Mouse (Mus musculus) ovary, adult 18-20 months (tissue): ENCODE data around the gene Ppp1r15b.
A peak's percentile ranks its signal among the peaks of the same experiment; 100 is the strongest.

Experiments
- DNase-seq: peaks from one replicate; pipeline ENCODE4 v3.0.0; 2022; ENCODE audit warnings: low spot score, mixed read lengths

The Ppp1r15b gene

DNA sequence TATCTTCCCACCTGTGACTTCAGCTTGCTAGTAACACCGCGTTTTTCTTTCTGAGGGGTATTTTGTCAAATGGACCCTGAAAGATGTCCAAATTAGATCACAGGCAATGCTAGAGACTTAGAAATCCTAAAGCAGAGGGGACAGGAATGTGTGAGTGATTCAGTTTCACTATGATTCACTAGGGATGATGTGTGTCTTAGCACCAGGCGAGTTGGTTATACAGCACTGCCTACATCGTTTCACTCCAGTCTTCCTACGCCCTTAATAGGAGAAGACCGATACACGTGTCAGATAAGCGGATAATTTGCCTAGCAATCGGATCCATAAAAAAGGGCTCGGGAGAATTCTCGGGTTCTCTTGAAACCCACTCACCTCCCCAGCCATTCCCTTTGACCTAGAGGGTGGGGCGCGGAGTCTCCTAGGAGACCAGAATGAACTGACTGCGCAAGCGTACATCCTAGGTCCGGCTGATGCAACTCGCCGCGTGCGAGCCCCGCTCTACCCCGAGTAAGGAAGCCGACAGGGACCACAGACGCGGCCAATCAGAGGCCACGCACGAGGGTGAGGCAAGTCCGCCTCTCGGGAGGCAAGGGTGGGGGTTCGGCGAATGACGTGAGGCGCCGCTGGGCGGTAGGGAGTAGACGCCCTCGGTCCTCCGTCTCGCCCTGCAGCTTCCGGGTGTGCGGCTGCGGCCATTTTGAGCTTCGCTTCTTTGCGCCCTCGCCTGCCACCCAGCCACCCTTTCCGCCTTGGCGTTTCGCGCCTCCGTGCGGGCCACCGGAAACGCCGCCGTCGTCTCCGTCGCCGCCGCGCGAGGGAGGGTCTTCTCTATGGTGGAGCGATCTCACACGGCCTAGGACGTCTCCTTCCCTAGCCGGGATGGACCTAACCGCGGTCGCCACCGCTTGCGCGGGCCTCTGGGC, at the start of gene Ppp1r15b:
Ppp1r15b (plus strand) TSS at position 506 of the 923 bp plus-strand sequence.
- peak; percentile 100 for DNase-seq

DNA sequence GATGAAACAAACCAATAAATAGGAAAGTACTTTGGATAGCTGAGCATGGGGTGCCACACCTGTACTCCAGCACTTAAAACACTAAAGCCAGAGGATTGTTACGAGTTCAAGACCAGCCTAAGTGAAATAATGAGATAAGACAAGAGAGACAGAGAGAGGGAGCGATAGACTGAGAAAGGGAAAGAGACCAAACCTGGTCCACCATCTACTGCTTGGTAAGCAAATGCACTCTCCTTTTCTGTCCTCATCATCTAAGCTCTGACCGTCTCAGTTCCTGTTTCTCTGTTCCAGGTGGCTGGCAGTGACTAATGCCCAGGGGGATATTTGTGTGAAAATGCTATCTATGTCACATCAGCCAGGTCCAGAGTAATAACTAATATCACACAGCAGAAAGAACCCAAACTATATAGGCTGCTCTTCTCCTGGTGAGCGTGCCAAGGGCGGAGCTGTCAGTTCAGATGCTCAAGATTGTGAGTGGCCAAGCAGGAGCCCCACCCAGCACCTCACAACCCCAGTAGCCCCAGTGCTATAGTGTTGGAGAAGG, 47.9 kb upstream of the Ppp1r15b start:
- DNase-seq, result no peak

DNA sequence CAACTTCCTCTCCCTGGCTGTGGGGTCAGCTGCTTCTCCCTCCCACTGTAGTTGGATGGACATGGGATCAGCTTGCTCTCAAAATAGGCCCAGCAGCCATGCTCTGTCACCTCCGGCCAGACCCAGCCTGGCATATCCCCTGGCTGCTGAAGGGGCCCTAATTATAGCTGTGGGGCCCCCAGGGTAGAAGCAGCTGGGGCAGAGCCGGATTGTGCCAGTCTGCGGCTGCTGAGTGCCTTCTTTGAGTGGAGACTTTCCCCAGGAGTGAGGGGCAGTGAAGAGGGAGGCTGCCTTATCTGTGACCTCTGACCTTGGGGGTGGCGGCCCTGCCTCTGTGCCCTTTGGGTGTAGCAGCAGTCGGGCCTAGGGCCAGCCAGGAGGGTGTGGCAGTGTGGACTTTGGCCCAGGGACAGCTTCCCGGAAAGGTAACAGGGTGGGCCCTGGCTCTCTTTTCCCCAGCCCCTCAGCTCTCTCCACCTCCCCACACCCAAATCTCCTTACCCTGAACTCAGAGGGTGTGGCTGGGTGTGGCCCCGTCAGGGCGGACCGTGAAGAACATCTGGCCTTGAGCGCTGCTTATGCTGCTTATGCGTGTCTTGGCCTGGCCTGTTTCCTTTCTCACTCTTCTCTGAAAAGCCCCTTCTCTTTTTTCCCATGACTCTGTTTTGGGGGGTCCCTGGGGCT, 46.9 kb upstream of the Ppp1r15b start:
- DNase-seq, result no peak

DNA sequence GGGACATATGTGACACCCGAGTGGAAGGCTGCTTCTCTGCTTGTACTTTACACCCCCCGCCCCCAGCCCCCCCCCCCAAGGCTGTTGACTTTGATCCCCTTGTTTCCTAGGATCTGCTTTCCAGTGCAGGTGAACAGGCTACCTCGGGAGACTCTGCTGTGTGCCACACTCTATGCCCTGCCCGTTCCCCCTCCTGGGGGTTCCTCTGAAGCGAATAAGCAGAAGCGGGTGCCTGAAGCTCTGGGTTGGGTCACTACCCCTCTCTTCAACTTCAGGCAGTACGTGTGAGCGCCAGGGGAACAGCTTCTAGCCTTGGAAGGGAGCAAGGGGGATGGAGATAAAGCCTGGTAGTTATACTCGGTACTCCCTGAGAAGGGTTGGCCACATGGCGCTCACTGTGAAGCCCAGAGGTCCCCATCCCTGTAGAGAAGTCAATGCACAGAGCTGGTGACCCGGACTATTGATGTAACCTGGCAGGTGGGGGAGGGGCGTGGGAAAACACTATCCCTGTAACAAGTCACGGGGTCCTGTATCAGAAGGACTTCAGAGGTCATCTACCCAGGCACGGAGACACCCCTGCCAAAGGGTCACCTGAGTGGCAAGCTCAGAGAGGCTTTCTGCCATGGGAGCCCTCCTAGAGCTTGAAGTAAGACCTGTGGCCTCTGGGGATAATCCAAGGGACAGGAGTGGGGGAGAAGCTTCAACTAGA, 46.1 kb upstream of the Ppp1r15b start:
- DNase-seq, result no peak

DNA sequence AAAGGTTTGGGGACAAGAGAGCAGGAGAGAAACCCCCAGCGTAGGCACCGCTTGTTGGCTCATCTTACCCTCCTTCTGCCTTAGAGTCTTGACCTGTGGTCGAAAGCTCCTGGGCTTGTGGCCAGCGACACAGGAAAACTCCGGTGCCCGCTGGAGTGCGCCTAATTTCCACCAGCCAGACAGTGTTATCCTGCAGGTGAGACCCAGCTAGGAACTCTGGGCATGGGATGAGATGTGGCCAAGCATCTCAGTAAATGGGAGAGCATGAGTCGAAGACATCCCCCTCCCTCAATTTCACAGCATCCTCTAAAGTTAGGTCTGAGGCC, 45.6 kb upstream of the Ppp1r15b start:
- no peak for DNase-seq

DNA sequence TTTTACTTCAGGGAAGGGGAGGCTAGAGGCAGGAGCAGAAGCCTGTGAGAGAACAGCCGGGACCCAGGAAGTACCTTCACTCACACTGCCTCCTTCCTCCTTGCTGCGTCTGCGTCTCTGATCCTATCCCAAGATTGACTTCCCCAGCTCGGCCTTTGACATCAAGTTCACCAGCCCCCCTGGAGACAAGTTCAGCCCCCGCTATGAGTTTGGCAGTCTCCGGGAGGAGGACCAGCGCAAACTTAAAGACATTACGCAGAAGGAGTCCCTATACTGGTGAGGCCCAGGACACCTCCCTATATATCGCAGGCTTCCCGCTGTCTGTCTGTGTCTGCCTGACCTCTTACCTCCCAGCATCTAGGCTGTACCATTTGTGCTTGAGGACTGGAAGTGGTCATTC, 44.1 kb upstream of the Ppp1r15b start:
- DNase-seq, result no peak

DNA sequence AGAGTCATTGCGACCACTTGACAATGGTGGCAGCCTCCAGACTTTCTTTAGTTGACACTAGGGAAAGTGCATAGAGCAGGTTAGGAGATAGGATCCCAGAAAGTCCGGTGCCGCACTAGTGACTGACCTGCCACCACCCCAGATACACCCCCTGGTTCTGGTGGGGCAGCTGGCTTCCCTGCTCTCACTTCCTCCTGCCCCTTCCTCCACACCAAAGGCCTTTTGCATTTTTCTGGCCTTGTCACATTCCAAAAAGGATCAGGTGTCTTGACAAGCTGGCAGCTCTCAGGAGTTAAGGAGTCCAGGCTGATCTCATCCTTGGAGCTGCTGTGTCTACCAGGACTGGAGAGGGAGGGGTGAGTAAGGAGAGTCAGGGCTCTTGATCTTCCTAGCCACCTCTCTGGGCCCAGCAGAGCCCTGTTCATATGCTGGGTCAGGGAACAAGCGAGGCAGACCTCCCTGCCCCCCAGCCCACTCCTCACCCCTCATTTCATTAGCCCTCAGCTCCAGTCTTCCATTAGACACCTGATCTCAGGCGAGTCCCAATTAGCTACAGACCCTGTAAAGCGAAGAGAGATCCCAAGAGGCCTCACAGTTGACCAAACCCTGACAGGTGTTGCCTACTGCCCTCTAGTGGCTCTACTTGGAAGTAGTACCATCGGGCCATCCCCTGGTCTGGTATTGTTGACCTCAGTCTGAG, 43.6 kb upstream of the Ppp1r15b start:
- DNase-seq, result no peak

DNA sequence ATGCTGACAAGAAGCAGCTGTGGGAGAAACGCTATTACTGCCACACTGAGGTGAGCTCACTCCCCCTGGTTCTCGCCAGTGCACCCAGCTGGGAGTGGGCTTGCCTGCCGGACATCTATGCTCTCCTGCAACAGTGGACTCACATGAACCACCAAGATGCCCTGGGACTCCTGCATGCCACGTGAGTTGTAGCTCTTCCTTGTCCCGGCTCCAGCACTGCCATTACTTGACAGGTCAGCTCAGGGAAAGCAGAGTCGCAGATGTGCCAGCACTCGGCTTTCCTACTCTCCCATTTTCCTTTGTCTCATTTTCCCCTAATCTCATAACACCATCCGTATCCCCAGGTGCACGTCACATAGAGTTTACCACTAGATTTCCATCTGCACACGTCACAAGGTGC, 42.7 kb upstream of the Ppp1r15b start:
- no peak for DNase-seq

DNA sequence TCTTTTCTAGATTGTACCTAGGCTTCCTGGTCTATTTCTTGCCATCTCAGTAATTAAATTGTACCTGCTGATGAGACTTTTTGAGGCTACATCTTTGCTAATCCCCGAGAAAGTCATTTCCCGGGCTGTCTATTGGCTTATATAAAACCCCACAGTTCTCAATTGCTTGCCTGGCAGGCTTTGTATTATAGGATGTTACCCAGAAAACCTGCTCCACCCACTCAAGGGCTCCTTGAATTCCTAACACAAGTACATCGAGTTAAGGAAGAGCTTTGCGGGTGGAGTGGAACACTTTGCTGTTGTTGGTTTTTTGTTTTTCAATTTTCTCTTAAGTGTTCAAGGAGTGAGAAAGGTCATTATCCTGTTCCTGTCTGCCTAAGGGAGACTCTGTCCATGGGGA, 41.5 kb upstream of the Ppp1r15b start:
- DNase-seq, result no peak

DNA sequence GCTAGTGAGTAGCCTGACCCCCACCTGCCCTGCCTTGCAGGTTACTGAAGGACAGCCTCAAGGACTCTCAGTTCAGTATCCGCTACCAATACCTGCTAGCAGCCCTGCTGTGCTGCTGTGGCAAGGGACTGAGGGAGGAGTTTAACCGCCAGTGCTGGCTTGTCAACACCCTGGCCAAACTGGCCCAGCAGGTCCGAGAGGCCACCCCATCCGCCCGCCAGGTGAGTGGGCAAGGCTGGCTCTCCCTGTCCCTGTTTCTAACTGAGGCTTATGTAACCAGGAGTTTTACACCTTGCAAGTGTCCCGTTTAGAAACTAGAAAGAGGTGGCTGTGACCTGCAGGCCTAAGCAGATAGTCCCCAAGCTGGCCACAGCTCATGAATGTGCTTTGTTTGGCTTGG, 40.3 kb upstream of the Ppp1r15b start:
- DNase-seq, result no peak

DNA sequence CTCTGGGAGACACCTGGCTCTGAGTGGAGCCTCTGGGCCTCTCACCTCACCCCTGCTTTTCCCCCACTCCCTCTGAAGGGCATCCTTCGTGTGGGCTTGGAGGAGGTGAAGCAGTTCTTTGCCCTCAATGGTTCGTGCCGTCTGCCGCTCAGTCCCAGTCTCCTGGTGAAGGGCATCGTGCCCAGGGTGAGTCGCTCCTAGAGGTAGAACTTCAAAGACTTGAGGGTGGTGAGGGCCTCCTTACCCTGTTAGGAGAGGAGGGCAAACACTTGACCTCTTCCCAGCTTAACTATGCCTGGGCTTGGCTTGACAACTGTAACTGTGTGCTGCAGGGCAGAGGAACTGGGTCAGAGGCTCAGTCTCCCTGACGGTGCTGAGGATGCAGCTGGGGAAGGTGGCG, 39.5 kb upstream of the Ppp1r15b start:
- no peak for DNase-seq

DNA sequence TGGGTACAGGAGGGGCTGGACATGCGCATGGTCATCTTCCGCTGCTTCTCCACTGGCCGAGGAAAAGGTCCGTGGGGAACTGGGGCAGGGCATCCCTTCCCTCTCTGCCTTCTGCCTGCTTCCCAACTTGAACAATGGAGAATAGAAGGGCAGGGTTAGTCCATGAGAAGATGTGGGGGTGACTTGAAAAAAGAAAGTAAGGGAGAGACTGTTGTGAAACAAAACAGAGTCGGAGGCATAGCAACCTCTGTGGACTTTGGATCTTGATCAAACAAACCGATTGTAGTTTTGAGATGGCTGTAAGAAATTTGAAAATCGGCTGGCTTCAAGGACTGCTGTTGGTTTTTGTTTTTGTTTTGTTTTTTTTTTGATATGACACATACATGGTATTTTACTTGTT, 37.2 kb upstream of the Ppp1r15b start:
- no peak for DNase-seq

DNA sequence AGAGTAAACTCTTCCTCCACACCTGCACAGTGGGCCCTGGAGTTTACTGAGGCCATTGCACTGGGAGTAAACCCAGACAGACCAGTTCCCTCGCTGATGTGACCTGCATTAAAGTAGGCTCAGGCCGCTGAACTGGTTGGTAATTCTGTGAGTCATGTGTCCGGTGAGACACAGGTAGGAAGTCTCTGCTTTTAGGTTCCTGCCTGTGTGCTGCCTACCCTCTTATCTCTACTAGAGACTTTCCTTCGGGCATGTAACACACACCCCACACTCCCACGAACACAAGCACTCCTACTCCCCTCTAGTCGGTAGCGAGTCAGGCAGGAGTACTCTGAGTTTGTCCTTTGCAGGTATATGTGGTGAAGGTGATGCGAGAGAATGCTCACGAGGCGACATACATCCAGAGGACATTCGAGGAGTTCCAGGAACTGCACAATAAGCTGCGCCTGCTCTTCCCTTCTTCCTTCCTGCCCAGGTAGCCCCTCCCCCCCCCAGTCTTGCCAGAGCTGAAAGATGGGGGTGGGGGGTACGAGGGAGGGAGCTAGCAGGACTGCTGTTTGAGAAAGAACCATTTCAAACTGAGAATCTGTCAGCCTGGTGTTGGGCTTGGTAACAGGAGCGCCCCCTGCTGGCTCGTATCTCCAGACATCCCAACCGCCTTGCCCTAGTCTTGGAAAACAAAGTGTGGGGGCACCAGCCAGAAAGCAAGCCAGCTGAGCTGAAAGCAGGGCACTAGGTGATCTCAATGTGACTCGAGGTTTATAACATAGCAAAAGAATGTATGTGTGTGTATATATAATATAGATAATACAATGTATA, 29.8 kb upstream of the Ppp1r15b start:
- no peak for DNase-seq

DNA sequence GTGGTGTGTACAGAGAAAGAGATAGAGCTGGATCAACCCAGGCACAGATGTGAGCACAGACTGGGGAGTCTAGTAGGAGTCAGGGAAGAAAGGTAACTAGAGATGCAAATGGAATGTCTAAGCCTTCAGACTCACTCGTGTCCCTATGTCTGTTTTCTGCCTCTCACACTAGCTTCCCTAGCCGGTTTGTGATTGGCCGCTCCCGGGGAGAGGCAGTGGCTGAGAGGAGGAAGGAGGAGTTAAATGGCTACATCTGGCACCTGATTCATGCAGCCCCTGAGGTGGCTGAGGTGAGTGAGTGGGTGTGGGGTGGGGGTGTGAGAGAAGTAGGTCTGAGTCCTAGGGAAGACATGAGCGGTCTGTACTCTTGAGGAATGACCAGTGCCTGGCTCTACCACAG, 28.8 kb upstream of the Ppp1r15b start:
- DNase-seq, result no peak

DNA sequence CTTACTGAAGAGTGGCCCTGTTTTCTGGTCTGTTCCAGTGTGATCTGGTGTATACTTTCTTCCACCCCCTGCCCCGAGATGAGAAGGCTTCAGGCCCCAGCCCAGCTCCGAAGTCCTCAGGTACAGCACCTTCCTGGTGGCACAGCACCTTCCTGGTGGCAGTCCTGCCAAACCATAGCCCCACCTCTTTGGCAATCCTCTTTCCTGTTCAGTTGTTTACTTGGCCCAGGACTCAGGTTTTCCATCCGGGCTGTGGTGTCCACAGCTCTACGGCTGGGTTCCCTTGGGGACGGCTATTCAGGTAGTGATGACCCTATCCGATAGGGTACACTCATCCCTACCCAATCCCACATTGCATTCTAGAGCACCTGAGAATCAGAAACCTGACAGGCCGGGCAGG, 27.6 kb upstream of the Ppp1r15b start:
- DNase-seq, result no peak

DNA sequence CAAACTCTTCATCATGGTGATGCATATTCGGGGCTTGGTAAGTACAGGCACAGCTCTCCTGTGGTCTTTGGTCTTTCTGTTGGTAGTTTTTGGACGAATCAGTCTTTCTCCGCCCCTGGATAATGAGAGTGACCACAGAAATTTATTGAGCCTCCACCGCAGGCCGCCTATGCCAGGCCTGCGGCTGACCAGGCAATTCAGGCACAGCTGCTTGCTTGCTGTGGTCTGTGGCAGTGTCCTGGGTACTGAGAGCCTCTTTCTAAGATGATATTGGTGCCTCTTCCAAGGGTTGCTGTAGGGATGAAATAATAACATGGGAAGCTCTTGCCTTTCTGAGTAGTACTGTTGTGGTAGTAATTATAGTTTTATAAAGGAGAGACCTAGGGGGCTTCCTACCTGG, 27.1 kb upstream of the Ppp1r15b start:
- no peak for DNase-seq

DNA sequence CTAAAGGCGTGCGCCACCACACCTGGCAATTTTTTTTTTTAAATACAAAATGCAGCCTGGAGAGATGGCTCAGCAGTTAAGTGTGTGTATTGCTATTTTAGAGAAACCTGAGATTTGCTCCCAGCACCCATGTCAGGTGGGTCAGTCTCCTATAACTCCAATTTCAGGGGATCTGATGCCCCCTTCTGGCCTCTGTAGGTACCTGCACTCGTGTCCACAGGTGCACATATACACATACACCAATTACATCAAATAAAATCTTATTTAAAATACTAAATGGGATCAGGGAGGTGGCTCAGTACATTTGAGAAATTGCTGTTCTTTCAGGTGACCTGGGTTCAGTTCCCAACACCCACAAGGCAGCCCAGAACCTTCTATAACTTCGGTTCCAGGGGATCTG, 14.8 kb upstream of the Ppp1r15b start:
- no peak for DNase-seq

DNA sequence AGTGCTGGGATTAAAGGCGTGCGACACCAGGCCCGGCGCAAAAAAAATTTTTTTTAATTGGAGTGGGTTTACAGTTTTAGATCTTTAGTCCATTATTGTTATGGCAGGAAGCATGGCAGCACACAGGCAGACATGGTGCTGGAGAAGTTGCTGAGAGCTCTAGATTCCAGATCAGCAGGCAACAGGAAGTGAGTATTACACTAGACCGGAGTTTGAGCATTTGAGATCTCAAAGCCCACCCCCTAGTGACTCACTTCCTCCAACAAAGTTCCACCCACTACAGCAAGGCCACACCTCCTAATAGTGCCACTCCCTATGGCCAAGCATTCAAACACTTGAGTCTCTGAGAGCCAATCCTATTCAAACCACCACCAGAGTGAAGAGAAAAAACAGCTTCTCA, 12.8 kb upstream of the Ppp1r15b start:
- no peak for DNase-seq

DNA sequence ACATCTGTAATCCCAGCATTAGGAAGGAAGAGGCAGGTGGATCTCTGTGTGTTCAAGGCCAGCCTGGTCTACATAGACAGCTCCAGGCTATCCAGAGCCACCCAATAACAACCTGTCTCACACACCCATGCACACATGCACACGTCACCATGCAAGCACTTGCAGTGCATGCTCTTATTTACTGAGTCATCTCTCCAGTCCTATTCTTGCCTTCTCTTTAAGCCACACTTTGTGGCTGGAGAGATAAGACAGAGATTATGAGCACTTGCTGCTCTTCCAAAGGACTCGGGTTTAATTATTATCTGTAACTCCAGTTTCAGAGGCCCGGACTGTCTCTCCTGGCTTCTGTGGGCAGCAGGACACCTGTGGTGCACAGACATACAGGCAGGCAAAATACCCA, 12.1 kb upstream of the Ppp1r15b start:
- DNase-seq, result no peak

DNA sequence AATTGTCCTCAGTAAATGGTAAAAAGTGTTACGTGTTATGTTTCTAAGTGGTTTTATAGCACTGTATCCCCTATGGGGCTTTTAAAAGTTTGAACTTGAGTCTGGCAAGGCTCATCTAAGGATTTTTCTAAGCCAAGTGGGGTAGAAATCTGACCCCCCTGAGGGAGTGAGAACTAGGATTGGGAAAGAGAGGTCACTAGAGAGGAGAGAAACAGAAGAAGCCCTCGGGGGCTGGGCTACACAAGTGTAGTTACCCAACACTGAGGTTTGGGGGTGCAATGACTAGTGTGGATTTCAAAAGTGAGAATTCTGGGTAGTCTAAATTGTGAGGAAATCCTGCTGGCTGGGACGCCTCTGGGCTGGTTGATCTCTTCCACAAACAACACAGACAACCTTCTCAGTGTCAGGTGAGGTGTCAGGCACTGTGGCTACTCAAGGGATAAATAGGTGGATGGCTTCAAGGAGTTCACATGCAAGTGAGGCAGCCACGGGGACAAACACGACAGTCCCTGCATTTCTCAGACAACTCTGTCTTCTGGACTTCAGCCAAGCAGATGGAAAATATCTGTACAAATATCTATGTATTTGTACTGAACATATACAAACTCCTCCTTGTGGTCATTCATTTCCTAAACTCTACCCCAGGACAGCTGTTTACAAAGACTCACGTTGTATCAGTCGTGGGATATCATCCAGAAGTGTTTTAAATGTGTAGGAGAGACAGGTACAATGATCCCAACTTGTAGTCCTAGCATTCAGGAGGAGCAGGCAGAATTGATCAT, 10.8 kb upstream of the Ppp1r15b start:
- DNase-seq, result no peak
